28 mouse cellular contexts compared by ENCODE assay signal in the genomic region with DNA sequence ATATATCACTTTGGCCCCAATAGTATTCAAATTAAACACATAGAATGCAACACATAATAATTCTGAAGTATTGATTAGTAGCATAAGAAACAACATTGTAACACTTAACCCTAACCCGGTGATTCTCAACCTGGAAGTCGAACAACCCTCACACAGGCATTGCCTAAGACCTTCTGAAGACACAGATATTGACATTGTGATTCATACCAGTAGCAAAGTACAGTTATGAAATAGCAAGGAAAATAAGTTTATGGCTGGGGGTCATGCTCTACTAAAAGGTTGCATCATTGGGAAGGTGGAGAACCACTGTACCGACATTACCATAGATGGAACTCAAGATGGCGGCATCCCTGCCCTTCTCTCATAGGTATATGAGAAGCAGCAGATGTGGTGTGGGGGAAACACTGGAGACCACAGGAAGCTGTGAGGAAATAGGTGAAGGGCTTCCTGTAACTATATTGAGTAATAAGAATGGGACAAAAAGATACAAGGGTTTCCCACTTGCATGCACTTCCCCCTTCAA.
A peak's percentile ranks its signal among the peaks of the same experiment; 100 is the strongest.
DNase-seq lines count a peak whose midpoint lies in the region; ATAC-seq lines count a peak whose summit lies in the region.
"Had no signal": no experiment of that assay in that cellular context is flagged by ENCODE, and none has a peak within 500 bp of the region (broad histone marks: within the 10 kb centered on the region; RNA-seq: fewer than 3 reads in every experiment).

No protein-coding gene starts in this region.

- no peak overlapping the region for H3K4me2 ChIP-seq in intestine, embryonic 16.5 days (ENCODE audit: low read depth, low read length)
- H3K4me2 ChIP-seq: embryonic facial prominence, embryonic 13.5 days; forebrain, embryonic 13.5 days; heart, embryonic 11.5 days; hindbrain, embryonic 13.5 days had no signal

- DNase-seq in 416B (ENCODE audit: low read depth) = peak; percentile 18
- DNase-seq in cerebellum, adult 9-10 months = no peak
- no peak for DNase-seq in lung, adult 18-20 months
- DNase-seq in cerebellum, adult 8-10 months = no peak
- DNase-seq: adrenal gland, postnatal 10 days; B cell, adult 2 months; cerebellum, adult 11 months; cerebellum, adult 9-11 months; cerebellum, postnatal 25 days; embryo, embryonic 11 days; gastrocnemius, postnatal 10 days; gastrocnemius, postnatal 36 days; heart, adult 11 months; kidney, adult 18-20 months had no signal

- no peaks in the 10 kb centered on the region for H3K27me3 ChIP-seq in intestine, embryonic 16.5 days (replicated peaks; ENCODE audit: control insufficient read depth, insufficient read depth, low read length)
- H3K27me3 ChIP-seq: CH12.LX; forebrain, embryonic 13.5 days; hindbrain, embryonic 13.5 days had no signal

- peak; percentile 97 for ATAC-seq in granulocyte monocyte progenitor cell, adult 5-6 weeks (replicated peaks; ENCODE audit: poor library complexity, severe bottlenecking)
- peak; percentile 55 for ATAC-seq in intestine, embryonic 16.5 days
- ATAC-seq: forebrain, embryonic 13.5 days; forebrain, embryonic 16.5 days; hindbrain, embryonic 16.5 days; Patski had no signal

- no peak overlapping the region for H3K27ac ChIP-seq in intestine, embryonic 16.5 days (ENCODE audit: low read length)
- H3K27ac ChIP-seq: embryonic facial prominence, embryonic 10.5 days; embryonic facial prominence, embryonic 13.5 days; forebrain, embryonic 10.5 days; forebrain, embryonic 13.5 days; hindbrain, embryonic 13.5 days had no signal

- H3K9me3 ChIP-seq in intestine, embryonic 16.5 days (ENCODE audit: control insufficient read depth, low read length) = no peaks in the 10 kb centered on the region
- H3K9me3 ChIP-seq: embryonic facial prominence, embryonic 10.5 days; embryonic facial prominence, embryonic 13.5 days; forebrain, embryonic 10.5 days; forebrain, embryonic 13.5 days; G1E; hindbrain, embryonic 13.5 days had no signal

- no peak overlapping the region for H3K4me3 ChIP-seq in intestine, embryonic 16.5 days (ENCODE audit: low read length)
- H3K4me3 ChIP-seq: embryonic facial prominence, embryonic 10.5 days; embryonic facial prominence, embryonic 13.5 days; erythroblast, embryonic 14.5 days; forebrain, embryonic 10.5 days; forebrain, embryonic 13.5 days; hindbrain, embryonic 13.5 days had no signal

- peaks cover 4% of the 10 kb centered on the region for H3K4me1 ChIP-seq in intestine, embryonic 16.5 days (ENCODE audit: control insufficient read depth, insufficient read depth, low read length)

- H3K9ac ChIP-seq in intestine, embryonic 16.5 days (ENCODE audit: low read depth, low read length) = no peak overlapping the region
- H3K9ac ChIP-seq: embryonic facial prominence, embryonic 13.5 days; forebrain, embryonic 13.5 days; hindbrain, embryonic 13.5 days had no signal

- no peaks in the 10 kb centered on the region for H3K36me3 ChIP-seq in intestine, embryonic 16.5 days (ENCODE audit: control insufficient read depth, insufficient read depth, low read length)
- H3K36me3 ChIP-seq: embryonic facial prominence, embryonic 10.5 days; embryonic facial prominence, embryonic 13.5 days; forebrain, embryonic 10.5 days; G1E; hindbrain, embryonic 13.5 days had no signal

- 90% methylated on average over 4 of the region's 4 CpGs for WGBS in intestine, embryonic 16.5 days
